Mouse (Mus musculus) heart, embryonic 10.5 days (tissue): ENCODE measurements around the gene Tiam2. TPM values are rescaled to one million over a fixed set of nuclear protein-coding genes. Genes with fewer than 3 reads are reported as not detected.

Experiments used
- DNase-seq: peaks from one replicate; pipeline ENCODE4 v3.0.0-alpha.2; 2017; ENCODE audit warnings: low spot score
- H3K27ac ChIP-seq: fragments of 300-500 bp; sonication (generic); 2 replicates; pipeline ENCODE4 v1.5.1; 2016; ENCODE audit warnings: mild to moderate bottlenecking
- H3K27me3 ChIP-seq: fragments of 300-500 bp; sonication (generic); 2 replicates; pipeline ENCODE4 v1.6.1; 2016; ENCODE audit warnings: mild to moderate bottlenecking; ENCODE audit not compliant: poor library complexity, insufficient read depth, severe bottlenecking
- H3K36me3 ChIP-seq: fragments of 300-500 bp; sonication (generic); 2 replicates; pipeline ENCODE4 v1.6.1; 2016; ENCODE audit warnings: mild to moderate bottlenecking, moderate library complexity
- H3K4me1 ChIP-seq: fragments of 300-500 bp; sonication (generic); 2 replicates; pipeline ENCODE4 v1.6.1; 2016; ENCODE audit warnings: mild to moderate bottlenecking
- H3K4me3 ChIP-seq: fragments of 300-500 bp; sonication (generic); 2 replicates; pipeline ENCODE4 v1.5.1; 2016; ENCODE audit warnings: mild to moderate bottlenecking, moderate library complexity
- H3K9me3 ChIP-seq: fragments of 300-500 bp; sonication (generic); 2 replicates; pipeline ENCODE4 v1.6.1; 2016; ENCODE audit warnings: mild to moderate bottlenecking, moderate library complexity
- WGBS: fragments of 180-500 bp; shearing (Covaris S2); methylation state at CpG from one replicate; pipeline ENCODE4 v1.1.7; 2016; 5-methylcytosine and 5-hydroxymethylcytosine counted together
- polyA plus RNA-seq: library from polyadenylated mRNA; unstranded; fragments of >200 nt; fragmentation: Nextera tagmentation; extraction: Ambion mirVana; gene quantifications from 2 replicates; pipeline ENCODE4 v1.2.1, GENCODE M21; 2016

The Tiam2 gene
- polyA plus RNA-seq, 1 experiment from 2014 or later: 3.7 TPM

GRCm38 (mm10) chr17:3533425-3533824 is 207.1 kb downstream of the Tiam2 start:
- H3K9me3 ChIP-seq: no peaks in the 10 kb centered on the region
- no peak for DNase-seq
- WGBS: 19% methylated on average over 1 of the region's 1 CpGs
- H3K36me3 ChIP-seq: peaks cover 3% of the 10 kb centered on the region; the same call in 1 of the 2 replicates
- no peaks in the 10 kb centered on the region for H3K4me1 ChIP-seq
- no peaks in the 10 kb centered on the region for H3K27me3 ChIP-seq
- H3K4me3 ChIP-seq: no peak overlapping the region
- H3K27ac ChIP-seq: no peak overlapping the region

- no peak overlapping the region for H3K27ac ChIP-seq
- 80% methylated on average over 2 of the region's 2 CpGs for WGBS
- no peak for DNase-seq
- no peaks in the 10 kb centered on the region for H3K27me3 ChIP-seq
- H3K4me1 ChIP-seq: no peaks in the 10 kb centered on the region
- H3K4me3 ChIP-seq: no peak overlapping the region
- peaks cover 20% of the 10 kb centered on the region; the same call in 1 of the 2 replicates for H3K36me3 ChIP-seq
- H3K9me3 ChIP-seq: no peaks in the 10 kb centered on the region
Measured at GRCm38 (mm10) chr17:3540304-3540703, 213.9 kb downstream of the Tiam2 start.

GRCm38 (mm10) chr17:3541033-3541432 is 214.7 kb downstream of the Tiam2 start:
- H3K4me3 ChIP-seq: no peak overlapping the region
- no peaks in the 10 kb centered on the region for H3K27me3 ChIP-seq
- H3K36me3 ChIP-seq: peaks cover 20% of the 10 kb centered on the region; the same call in 1 of the 2 replicates
- no peak overlapping the region for H3K27ac ChIP-seq
- H3K9me3 ChIP-seq: no peaks in the 10 kb centered on the region
- WGBS: 83% methylated on average over 5 of the region's 5 CpGs
- no peak for DNase-seq
- no peaks in the 10 kb centered on the region for H3K4me1 ChIP-seq

- no peaks in the 10 kb centered on the region for H3K4me1 ChIP-seq
- WGBS: 73% methylated on average over 7 of the region's 7 CpGs
- no peaks in the 10 kb centered on the region for H3K9me3 ChIP-seq
- DNase-seq: no peak
- H3K36me3 ChIP-seq: peaks cover 8% of the 10 kb centered on the region; the same call in 1 of the 2 replicates
- H3K4me3 ChIP-seq: no peak overlapping the region
- H3K27me3 ChIP-seq: no peaks in the 10 kb centered on the region
- H3K27ac ChIP-seq: no peak overlapping the region
Measured at GRCm38 (mm10) chr17:3547725-3548124, 221.4 kb downstream of the Tiam2 start.

- Histone ChIP-seq H3K4me1 (peaks cover 8% of the 10 kb centered on the region; the same call in 1 of the 2 replicates), H3K27ac (0 out of 2 replicates have a peak overlapping the region, but pooled peaks have one; percentile 88), H3K9me3 (no peaks in the 10 kb centered on the region), H3K4me3 (no peak overlapping the region; the same call in 1 of the 2 replicates), H3K27me3 (no peaks in the 10 kb centered on the region), H3K36me3 (peaks cover 5% of the 10 kb centered on the region; the same call in 1 of the 2 replicates)
- no peak for DNase-seq
- WGBS: 66% methylated on average over 1 of the region's 1 CpGs
Measured at GRCm38 (mm10) chr17:3556251-3556650, 229.9 kb downstream of the Tiam2 start.

- peaks cover 8% of the 10 kb centered on the region; the same call in 1 of the 2 replicates for H3K4me1 ChIP-seq
- H3K27ac ChIP-seq: peak within 1 kb of the TSS; percentile 88
- DNase-seq: peak; percentile 100
- no peaks in the 10 kb centered on the region for H3K36me3 ChIP-seq
- H3K9me3 ChIP-seq: no peaks in the 10 kb centered on the region
- H3K4me3 ChIP-seq: peak within 1 kb of the TSS; percentile 65
- WGBS: 1% methylated on average over 60 of the region's 60 CpGs
- no peaks in the 10 kb centered on the region for H3K27me3 ChIP-seq
Measured at GRCm38 (mm10) chr17:3557331-3558311, 231.2 kb downstream of the Tiam2 start, which contains the start of gene Tfb1m. TSS of gene Tfb1m (minus strand) at chr17:3557781.

GRCm38 (mm10) chr17:3558356-3558870 is 232.0 kb downstream of the Tiam2 start:
- WGBS: 80% methylated on average over 9 of the region's 9 CpGs
- Histone ChIP-seq H3K27me3 (no peaks in the 10 kb centered on the region), H3K4me1 (peaks cover 8% of the 10 kb centered on the region; the same call in 1 of the 2 replicates), H3K9me3 (no peaks in the 10 kb centered on the region), H3K36me3 (no peaks in the 10 kb centered on the region), H3K27ac (peak overlapping the region; percentile 88), H3K4me3 (peak overlapping the region; percentile 65)
- no peak for DNase-seq

- Histone ChIP-seq H3K27ac (no peak overlapping the region), H3K36me3 (no peaks in the 10 kb centered on the region), H3K27me3 (no peaks in the 10 kb centered on the region), H3K9me3 (no peaks in the 10 kb centered on the region), H3K4me3 (no peak overlapping the region), H3K4me1 (peaks cover 8% of the 10 kb centered on the region; the same call in 1 of the 2 replicates)
- 74% methylated on average over 3 of the region's 3 CpGs for WGBS
- no peak for DNase-seq
Measured at GRCm38 (mm10) chr17:3560534-3560933, 234.2 kb downstream of the Tiam2 start.

GRCm38 (mm10) chr17:3562405-3562804 is 236.0 kb downstream of the Tiam2 start:
- DNase-seq: no peak
- H3K4me3 ChIP-seq: no peak overlapping the region
- no peaks in the 10 kb centered on the region for H3K4me1 ChIP-seq
- H3K36me3 ChIP-seq: no peaks in the 10 kb centered on the region
- no peak overlapping the region for H3K27ac ChIP-seq
- H3K9me3 ChIP-seq: no peaks in the 10 kb centered on the region
- WGBS: 36% methylated on average over 8 of the region's 8 CpGs
- H3K27me3 ChIP-seq: no peaks in the 10 kb centered on the region

- no peaks in the 10 kb centered on the region for H3K27me3 ChIP-seq
- H3K36me3 ChIP-seq: no peaks in the 10 kb centered on the region
- H3K27ac ChIP-seq: no peak overlapping the region
- no peaks in the 10 kb centered on the region for H3K4me1 ChIP-seq
- H3K9me3 ChIP-seq: no peaks in the 10 kb centered on the region
- WGBS: 7% methylated on average over 12 of the region's 12 CpGs
- DNase-seq: no peak
- peak overlapping the region; percentile 24; the same call in 1 of the 2 replicates for H3K4me3 ChIP-seq
Measured at GRCm38 (mm10) chr17:3570876-3571275, 244.5 kb downstream of the Tiam2 start.
